Mouse (Mus musculus): ENCODE measurements around the gene Enpp3. TPM values are rescaled to one million over a fixed set of nuclear protein-coding genes. Genes with fewer than 3 reads are reported as not detected.
A peak's percentile ranks its signal among the peaks of the same experiment; 100 is the strongest.

Gene Enpp3
- polyA plus RNA-seq, 1 experiment from 2014 or later, result 7.2 TPM

DNA sequence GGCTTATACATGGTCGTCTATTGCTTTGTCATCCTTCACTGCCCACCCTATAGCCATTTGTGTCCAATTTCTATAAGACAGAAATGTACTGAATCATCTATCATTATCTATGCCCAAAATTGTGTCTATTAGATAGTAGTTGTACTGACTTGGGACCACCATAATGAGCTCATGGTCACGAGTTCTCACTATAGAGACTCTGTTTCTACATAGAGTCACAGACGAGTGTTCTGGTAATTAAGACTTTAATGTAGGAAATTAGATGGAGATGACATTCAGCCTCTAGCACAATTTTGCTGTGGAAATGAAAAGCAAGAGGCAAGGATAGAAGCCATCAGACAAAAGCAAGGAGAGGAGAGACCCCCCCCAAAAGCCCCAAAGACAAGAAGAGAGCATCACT, 78.0 kb downstream of the Enpp3 start:
- ATAC-seq (ENCODE audit: low read depth), result no peak
- no peak overlapping the region for H3K4me3 ChIP-seq (ENCODE audit: low read depth, low read length)
- no peak overlapping the region for H3K9ac ChIP-seq (ENCODE audit: low read depth, low read length)
- H3K9me3 ChIP-seq (ENCODE audit: control insufficient read depth, low read length), result no peaks in the 10 kb centered on the region
- H3K4me2 ChIP-seq (ENCODE audit: low read depth, low read length), result no peak overlapping the region
- no peaks in the 10 kb centered on the region for H3K36me3 ChIP-seq (ENCODE audit: control insufficient read depth, insufficient read depth, low read length)
- H3K27me3 ChIP-seq (replicated peaks; ENCODE audit: control insufficient read depth, insufficient read depth, low read length), result no peaks in the 10 kb centered on the region
- 64% methylated on average over 3 of the region's 3 CpGs for WGBS
- H3K27ac ChIP-seq (replicated peaks; ENCODE audit: low read depth, low read length), result no peak overlapping the region
- peaks cover 7% of the 10 kb centered on the region; the same call in 1 of the 2 replicates for H3K4me1 ChIP-seq (ENCODE audit: control insufficient read depth, insufficient read depth, low read length)
- no peak for DNase-seq (ENCODE audit: low spot score)

DNA sequence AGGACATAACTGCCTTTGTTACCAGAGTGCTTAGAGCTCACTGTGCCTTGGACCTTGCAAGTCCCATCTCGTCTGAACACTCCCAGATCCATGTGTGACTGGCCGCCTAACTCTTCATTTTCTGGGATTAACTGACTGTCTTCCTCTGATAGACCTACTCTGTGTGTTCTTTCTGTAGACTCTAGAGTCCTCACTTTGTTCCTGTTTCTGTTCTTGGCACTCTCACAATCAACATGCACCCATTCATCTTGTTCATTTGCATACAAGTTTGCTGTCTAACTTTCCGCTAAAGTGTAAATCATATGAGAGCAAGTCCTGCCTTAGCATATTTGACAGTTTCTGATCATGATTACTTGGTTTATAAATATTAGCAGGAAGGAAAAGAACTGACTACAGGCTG, 79.4 kb downstream of the Enpp3 start:
- H3K27me3 ChIP-seq (replicated peaks; ENCODE audit: control insufficient read depth, insufficient read depth, low read length), result no peaks in the 10 kb centered on the region
- no peaks in the 10 kb centered on the region for H3K9me3 ChIP-seq (ENCODE audit: control insufficient read depth, low read length)
- no peak overlapping the region for H3K27ac ChIP-seq (replicated peaks; ENCODE audit: low read depth, low read length)
- no peak overlapping the region for H3K4me3 ChIP-seq (ENCODE audit: low read depth, low read length)
- 91% methylated on average over 3 of the region's 3 CpGs for WGBS
- DNase-seq (ENCODE audit: low spot score) (no peak), ATAC-seq (ENCODE audit: low read depth) (no peak)
- H3K36me3 ChIP-seq (ENCODE audit: control insufficient read depth, insufficient read depth, low read length), result no peaks in the 10 kb centered on the region
- H3K4me1 ChIP-seq (ENCODE audit: control insufficient read depth, insufficient read depth, low read length), result peaks cover 7% of the 10 kb centered on the region; the same call in 1 of the 2 replicates
- no peak overlapping the region for H3K9ac ChIP-seq (ENCODE audit: low read depth, low read length)
- H3K4me2 ChIP-seq (ENCODE audit: low read depth, low read length), result no peak overlapping the region

DNA sequence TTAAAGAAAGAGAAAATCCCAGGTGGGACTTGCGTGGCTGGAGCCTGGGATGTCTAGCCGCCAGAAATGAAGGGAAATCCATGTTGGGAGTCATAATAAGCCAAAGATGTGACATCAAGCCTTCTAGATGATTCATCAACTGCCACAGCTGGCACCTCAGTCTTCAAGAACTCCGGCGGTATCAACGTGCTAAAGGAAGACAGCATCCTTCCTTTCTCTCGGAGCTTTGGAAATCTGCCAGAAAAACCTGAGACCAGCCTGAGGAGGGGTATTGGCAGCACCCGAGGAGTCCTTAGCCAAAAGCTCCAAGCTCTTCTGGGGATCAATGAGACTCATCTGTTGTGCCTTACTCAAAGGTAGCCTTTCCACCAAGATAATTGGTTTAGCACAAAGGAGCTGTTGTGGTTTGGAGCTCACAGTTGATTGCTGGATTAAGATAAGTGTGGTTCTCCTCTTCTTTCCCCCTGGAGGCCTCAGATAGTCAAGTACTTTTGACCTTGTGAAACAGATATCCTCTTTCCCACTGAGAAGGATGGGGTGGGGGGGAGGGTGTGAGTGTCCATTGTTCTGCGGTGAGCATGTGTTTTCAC, 84.2 kb downstream of the Enpp3 start:
- no peak overlapping the region for H3K4me3 ChIP-seq (ENCODE audit: low read depth, low read length)
- no peaks in the 10 kb centered on the region for H3K36me3 ChIP-seq (ENCODE audit: control insufficient read depth, insufficient read depth, low read length)
- WGBS, result 36% methylated on average over 8 of the region's 8 CpGs
- no peaks in the 10 kb centered on the region for H3K9me3 ChIP-seq (ENCODE audit: control insufficient read depth, low read length)
- H3K4me1 ChIP-seq (ENCODE audit: control insufficient read depth, insufficient read depth, low read length), result peaks cover 8% of the 10 kb centered on the region; the same call in 1 of the 2 replicates
- no peaks in the 10 kb centered on the region for H3K27me3 ChIP-seq (replicated peaks; ENCODE audit: control insufficient read depth, insufficient read depth, low read length)
- no peak overlapping the region for H3K4me2 ChIP-seq (ENCODE audit: low read depth, low read length)
- ATAC-seq (ENCODE audit: low read depth) (0 out of 2 replicates have a peak, but pooled peaks have one; percentile 22), DNase-seq (ENCODE audit: low spot score) (peak; percentile 42)
- H3K9ac ChIP-seq (ENCODE audit: low read depth, low read length), result no peak overlapping the region
- no peak overlapping the region for H3K27ac ChIP-seq (replicated peaks; ENCODE audit: low read depth, low read length)

DNA sequence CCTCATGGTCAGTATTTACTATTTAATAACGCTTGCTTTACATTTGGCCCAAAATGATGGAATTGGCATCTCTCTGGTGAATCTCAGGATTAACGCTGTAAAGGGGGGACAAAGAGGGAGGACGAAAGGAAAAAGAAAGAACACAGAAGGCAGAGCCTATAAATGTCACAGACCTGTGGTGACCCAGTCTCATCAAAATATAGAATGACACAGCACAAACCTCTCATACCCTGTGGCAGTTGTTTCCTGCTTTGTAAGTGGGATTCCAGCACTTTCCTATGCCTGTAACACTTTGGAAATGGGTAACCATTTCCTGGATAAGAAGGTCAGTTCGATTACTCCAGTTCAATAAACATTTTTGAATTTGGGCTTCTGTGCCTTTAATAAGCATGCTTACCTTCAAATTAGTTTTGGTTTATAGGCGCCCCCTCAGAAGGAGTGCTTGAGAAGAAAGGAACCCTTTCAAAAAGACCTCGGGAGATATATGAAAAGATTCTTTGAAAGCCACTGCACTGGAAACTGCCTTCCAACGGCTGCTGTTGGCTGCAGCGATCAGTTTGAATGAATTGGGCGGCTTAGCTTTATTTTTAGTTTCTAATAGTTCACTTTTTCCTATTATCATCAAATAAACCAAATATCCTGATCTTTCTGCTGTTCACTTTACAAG, 87.6 kb downstream of the Enpp3 start:
- H3K36me3 ChIP-seq (ENCODE audit: control insufficient read depth, insufficient read depth, low read length), result no peaks in the 10 kb centered on the region
- H3K27ac ChIP-seq (replicated peaks; ENCODE audit: low read depth, low read length), result 0 out of 2 replicates have a peak overlapping the region, but pooled peaks have one; percentile 17
- ATAC-seq (ENCODE audit: low read depth) (no peak), DNase-seq (ENCODE audit: low spot score) (peak; percentile 38)
- H3K4me1 ChIP-seq (ENCODE audit: control insufficient read depth, insufficient read depth, low read length), result peaks cover 8% of the 10 kb centered on the region; the same call in 1 of the 2 replicates
- no peak overlapping the region for H3K9ac ChIP-seq (ENCODE audit: low read depth, low read length)
- H3K4me3 ChIP-seq (ENCODE audit: low read depth, low read length), result no peak overlapping the region
- WGBS, result 47% methylated on average over 9 of the region's 9 CpGs
- no peaks in the 10 kb centered on the region for H3K9me3 ChIP-seq (ENCODE audit: control insufficient read depth, low read length)
- H3K27me3 ChIP-seq (replicated peaks; ENCODE audit: control insufficient read depth, insufficient read depth, low read length), result no peaks in the 10 kb centered on the region
- peak overlapping the region; percentile 46 for H3K4me2 ChIP-seq (ENCODE audit: low read depth, low read length)

DNA sequence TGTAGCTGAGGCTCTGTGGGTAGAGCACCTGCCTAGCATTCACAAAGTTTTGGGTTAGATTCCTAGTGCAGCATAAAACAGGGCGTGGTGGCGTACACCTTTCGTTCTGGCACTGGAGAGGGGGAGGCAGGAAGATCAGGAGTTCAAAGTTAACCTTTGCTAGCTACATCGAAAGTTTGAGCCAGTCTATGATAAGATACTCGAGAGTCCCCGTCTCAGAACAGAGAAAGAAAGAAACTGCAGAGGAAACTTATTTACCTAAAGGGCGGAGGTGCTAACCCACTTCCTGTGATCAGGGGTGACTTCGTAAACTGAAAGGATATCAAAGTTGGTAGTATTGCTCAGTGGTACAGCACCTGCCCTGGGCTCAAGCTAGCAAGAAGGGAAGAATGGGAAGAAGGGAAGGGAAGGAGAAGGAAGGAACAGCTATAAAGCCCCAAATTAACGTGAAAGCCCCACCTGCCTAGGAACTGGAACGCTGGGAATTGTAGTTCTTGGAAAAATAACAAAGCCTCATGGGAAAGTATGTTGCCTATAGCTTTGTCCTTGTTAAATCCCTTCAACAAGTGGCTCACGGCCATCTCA, 88.3 kb downstream of the Enpp3 start:
- DNase-seq (ENCODE audit: low spot score), result no peak
- Histone ChIP-seq H3K27me3 (replicated peaks; ENCODE audit: control insufficient read depth, insufficient read depth, low read length) (no peaks in the 10 kb centered on the region), H3K9me3 (ENCODE audit: control insufficient read depth, low read length) (no peaks in the 10 kb centered on the region), H3K9ac (ENCODE audit: low read depth, low read length) (no peak overlapping the region; the same call in 1 of the 2 replicates), H3K4me1 (ENCODE audit: control insufficient read depth, insufficient read depth, low read length) (peaks cover 8% of the 10 kb centered on the region; the same call in 1 of the 2 replicates), H3K4me2 (ENCODE audit: low read depth, low read length) (peak overlapping the region; percentile 46), H3K36me3 (ENCODE audit: control insufficient read depth, insufficient read depth, low read length) (no peaks in the 10 kb centered on the region), H3K27ac (replicated peaks; ENCODE audit: low read depth, low read length) (0 out of 2 replicates have a peak overlapping the region, but pooled peaks have one; percentile 44), H3K4me3 (ENCODE audit: low read depth, low read length) (peak overlapping the region; percentile 28)
- ATAC-seq (ENCODE audit: low read depth), result no peak
- WGBS, result 52% methylated on average over 11 of the region's 11 CpGs

DNA sequence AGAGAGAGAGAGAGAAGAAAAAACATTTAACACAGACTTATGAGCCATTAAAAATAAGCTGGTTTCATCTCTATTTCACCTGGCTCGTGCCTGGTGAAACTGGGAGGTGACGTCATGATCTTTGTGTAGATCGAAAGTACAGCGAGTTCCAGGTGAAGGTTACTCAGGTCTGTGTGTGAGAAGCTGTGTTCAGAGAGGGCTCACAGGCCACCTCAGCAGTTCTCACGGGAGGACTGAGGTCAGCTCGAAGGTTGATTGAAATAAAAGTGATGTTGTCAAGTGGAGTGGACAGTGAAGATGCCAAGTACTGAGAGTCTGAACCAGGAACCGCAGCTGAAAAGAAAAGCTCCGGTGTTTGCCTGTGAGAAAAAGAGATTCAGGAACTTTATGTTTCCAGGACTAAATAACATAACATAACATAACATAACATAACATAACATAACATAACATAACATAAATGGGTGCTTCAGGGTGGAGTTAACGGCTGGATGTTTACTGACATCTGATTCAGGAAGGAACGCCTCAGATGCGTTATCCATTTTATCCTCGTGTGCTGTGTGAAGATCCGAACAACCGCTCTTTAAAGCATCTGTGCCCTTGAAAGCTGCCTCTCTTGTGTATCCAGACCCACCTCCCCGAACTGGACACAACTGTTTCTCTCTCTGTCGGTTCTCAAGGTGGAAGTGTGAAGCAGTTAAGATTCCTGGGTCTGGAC, 88.9 kb downstream of the Enpp3 start:
- WGBS, result 64% methylated on average over 16 of the region's 16 CpGs
- no peaks in the 10 kb centered on the region for H3K27me3 ChIP-seq (replicated peaks; ENCODE audit: control insufficient read depth, insufficient read depth, low read length)
- no peak for DNase-seq (ENCODE audit: low spot score)
- H3K9ac ChIP-seq (ENCODE audit: low read depth, low read length), result no peak overlapping the region; the same call in 1 of the 2 replicates
- H3K4me3 ChIP-seq (ENCODE audit: low read depth, low read length), result 0 out of 2 replicates have a peak overlapping the region, but pooled peaks have one; percentile 28
- H3K36me3 ChIP-seq (ENCODE audit: control insufficient read depth, insufficient read depth, low read length), result no peaks in the 10 kb centered on the region
- no peak for ATAC-seq (ENCODE audit: low read depth)
- peaks cover 8% of the 10 kb centered on the region; the same call in 1 of the 2 replicates for H3K4me1 ChIP-seq (ENCODE audit: control insufficient read depth, insufficient read depth, low read length)
- H3K9me3 ChIP-seq (ENCODE audit: control insufficient read depth, low read length), result no peaks in the 10 kb centered on the region
- peak overlapping the region; percentile 46 for H3K4me2 ChIP-seq (ENCODE audit: low read depth, low read length)
- 0 out of 2 replicates have a peak overlapping the region, but pooled peaks have one; percentile 44 for H3K27ac ChIP-seq (replicated peaks; ENCODE audit: low read depth, low read length)

DNA sequence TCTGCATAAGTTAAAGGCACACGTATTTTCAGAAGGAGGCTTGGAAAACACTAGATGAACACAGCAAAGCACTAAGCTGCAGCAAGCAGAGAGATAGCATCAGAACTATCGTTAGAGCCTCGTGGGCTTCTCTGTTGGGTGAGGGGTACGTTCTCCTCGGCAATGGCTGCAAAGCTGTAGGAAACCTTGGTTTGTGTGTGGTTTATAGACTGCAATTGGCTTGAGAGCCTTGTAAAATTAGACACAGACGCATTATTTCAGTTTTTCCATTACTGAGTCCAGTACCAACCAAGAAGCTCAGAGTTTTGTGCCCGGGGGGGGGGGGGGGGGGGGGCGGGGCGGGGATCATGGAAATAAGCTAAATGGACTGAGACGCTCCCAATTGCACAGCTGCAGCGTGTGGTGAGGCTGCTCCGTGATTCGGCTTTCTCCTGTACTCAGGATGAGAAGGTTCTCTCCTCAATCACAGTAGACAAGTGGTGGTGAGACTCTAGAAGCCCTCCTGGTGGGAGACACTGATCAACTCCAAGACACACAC, 99.6 kb downstream of the Enpp3 start:
- 66% methylated on average over 10 of the region's 13 CpGs for WGBS
- H3K4me1 ChIP-seq (ENCODE audit: control insufficient read depth, insufficient read depth, low read length), result peaks cover 2% of the 10 kb centered on the region; the same call in 1 of the 2 replicates
- H3K27me3 ChIP-seq (replicated peaks; ENCODE audit: control insufficient read depth, insufficient read depth, low read length), result no peaks in the 10 kb centered on the region
- no peaks in the 10 kb centered on the region for H3K36me3 ChIP-seq (ENCODE audit: control insufficient read depth, insufficient read depth, low read length)
- ATAC-seq (ENCODE audit: low read depth), result peak; percentile 74
- no peak overlapping the region for H3K9ac ChIP-seq (ENCODE audit: low read depth, low read length)
- H3K9me3 ChIP-seq (ENCODE audit: control insufficient read depth, low read length), result no peaks in the 10 kb centered on the region
- peak overlapping the region; percentile 6; the same call in 1 of the 2 replicates for H3K4me2 ChIP-seq (ENCODE audit: low read depth, low read length)
- H3K4me3 ChIP-seq (ENCODE audit: low read depth, low read length), result no peak overlapping the region
- H3K27ac ChIP-seq (replicated peaks; ENCODE audit: low read depth, low read length), result peak overlapping the region; percentile 7; the same call in 1 of the 2 replicates
- peak; percentile 68 for DNase-seq (ENCODE audit: low spot score)

Data from embryonic facial prominence, embryonic 14.5 days (tissue).